Mouse (Mus musculus): ENCODE results near the gene Ccdc136.

Ccdc136 gene

DNA sequence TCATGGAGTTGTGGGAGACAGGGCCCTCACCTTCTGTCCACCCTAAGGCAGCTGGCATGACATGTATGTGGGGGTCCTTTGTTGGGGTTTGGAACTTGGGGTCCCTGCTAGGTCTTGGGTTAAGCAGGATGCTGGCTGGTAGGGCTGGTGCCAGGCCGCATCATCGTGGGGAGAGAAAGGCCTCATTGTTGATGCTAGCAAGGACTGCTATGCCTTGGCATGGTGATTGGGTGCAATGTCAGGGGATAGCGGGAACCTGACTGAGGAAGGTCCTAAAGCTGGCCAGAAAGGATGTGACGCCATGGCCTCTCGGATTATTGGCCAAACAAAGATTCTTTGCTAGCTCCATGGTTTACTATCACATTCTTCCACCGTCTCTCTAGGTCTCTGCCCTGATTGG lies 43.7 kb downstream of the Ccdc136 start:
- WGBS = 82% methylated on average over 6 of the region's 6 CpGs

DNA sequence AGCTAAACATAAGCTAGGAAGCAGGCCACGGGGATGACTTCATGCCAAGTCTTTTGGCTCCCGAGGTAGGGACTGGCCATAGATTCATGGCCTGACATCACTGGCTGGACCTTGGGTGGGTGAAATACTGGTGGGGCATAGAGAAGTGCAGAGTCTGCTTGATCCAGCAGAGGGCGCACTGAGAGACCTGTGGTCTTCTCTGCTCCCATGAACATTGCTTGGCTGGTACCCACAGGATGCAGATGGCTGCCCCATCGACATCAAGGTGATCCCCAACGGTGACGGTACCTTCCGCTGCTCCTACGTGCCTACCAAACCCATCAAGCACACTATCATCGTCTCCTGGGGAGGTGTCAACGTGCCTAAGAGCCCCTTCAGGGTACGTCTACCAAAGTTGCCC lies 48.7 kb downstream of the Ccdc136 start:
- 79% methylated on average over 11 of the region's 11 CpGs for WGBS

DNA sequence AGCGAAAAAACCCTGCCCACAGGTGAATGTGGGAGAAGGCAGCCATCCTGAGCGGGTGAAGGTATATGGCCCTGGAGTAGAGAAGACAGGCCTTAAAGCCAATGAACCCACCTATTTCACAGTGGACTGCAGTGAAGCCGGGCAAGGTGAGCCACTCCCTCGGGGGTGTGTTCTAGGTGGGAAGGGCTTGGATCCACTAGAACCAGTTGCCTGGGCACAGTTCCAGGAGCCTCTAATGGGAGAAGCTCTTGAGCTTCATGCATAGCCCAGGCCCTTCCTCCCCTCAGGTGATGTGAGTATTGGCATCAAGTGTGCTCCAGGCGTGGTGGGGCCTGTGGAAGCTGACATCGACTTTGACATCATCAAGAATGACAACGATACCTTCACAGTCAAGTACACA lies 49.2 kb downstream of the Ccdc136 start:
- WGBS = 94% methylated on average over 7 of the region's 7 CpGs

DNA sequence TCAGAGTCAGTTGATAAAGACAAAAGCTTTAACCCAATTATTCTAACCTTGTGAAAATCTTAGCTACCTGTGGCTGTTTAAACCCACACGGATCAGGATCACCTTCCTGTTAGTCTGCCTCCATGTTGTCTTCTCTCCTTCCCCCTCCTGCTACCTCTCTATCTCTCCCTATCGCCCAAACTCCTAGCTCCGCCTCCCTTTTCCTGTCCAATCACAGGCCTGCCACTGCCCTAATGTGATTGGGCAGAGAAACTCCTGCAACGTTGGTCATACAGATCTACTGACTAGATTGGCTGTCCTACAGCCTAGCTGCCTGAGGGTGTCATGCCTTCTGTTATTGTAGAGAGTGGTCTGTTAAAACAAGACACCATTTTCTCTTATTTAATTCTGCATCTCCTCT lies 53.7 kb downstream of the Ccdc136 start:
- 44% methylated on average over 4 of the region's 4 CpGs for WGBS

DNA sequence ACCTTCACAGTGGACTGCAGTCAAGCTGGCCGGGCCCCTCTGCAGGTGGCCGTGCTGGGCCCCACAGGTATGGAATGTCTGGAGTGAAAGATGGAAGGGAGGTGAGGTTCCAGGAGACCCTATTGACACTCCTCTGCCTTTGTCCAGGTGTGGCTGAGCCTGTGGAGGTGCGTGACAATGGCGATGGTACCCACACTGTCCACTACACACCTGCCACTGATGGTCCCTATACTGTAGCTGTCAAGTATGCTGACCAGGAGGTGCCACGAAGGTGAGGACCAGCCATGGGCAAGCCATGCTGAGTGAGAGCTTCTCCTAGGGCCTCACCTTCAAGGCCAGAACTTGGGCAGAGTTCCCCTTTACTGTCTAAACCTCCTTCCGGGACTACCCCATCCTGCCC lies 54.6 kb downstream of the Ccdc136 start:
- WGBS = 94% methylated on average over 6 of the region's 6 CpGs

DNA sequence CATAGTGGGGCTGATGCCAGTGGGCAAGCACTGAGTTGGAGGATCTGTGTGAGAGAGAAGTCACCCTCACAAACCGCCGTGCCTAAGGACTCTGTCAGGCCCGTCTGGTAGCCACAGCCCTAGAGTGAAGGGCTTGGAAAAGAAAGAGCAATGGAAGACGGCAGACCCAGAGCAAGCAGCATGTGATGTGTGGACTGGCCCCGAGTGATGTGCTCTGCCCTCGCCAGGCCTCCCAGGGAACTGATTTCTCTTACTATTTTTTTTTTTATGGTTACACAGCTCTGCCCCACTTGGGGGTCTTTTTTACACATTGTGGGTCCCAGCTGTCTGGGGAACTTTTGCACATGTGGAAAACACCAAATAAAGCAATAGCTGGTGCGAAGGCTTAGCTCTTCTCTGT lies 65.4 kb downstream of the Ccdc136 start:
- 69% methylated on average over 7 of the region's 7 CpGs for WGBS

DNA sequence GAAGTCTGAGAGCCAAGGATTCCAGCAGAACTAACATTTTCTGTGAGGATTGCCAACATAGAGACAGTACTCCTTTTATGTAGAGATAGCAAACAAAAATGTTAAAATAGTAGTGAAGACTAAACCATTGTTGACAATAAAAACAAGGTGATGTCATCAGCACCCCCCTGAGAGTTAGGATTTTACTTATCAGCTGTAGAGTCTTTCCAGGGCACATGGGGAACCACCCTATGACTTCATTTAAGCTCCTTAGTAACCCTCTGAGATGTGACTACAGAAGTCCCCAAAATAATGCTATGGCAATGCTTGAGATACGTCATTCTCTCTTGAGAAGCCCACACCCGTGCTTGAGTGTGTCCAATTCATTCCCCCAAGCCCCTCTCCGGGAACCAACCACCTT lies 67.3 kb downstream of the Ccdc136 start:
- WGBS = 89% methylated on average over 3 of the region's 3 CpGs

DNA sequence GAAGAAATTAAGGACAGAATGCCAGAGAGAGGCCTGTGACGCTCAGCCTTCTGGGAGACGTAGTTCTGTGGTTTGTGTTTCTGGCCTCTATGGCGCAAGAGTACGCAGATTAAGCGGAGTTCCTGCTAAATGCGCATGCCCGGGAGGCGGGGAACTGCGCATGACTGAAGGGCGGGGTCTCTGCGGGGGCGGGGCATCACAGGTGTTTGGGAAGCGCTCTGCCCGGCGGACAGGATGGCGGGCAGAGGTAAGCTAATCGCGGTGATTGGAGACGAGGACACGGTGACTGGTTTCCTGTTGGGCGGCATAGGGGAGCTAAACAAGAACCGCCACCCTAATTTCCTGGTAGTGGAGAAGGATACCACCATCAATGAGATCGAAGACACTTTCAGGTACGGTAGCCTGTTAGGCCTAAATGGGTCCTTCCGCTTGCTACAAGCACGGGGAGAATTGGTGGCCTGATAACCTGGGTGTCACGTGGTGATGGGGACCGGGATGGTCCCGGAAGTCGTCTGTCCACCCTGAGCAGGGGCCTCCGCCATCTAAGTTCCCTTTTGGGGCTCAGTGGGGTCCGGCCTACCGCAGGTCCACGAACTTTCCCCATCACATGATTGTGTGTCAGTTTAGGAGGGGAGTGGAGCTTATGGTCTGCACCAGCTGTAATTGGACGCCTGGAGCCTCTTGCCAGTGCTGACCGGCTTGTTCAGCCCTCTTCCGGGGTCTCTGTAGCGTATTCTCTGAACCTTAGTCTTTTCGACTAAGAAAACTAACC lies 71.7 kb downstream of the Ccdc136 start, which contains the start of gene Atp6v1f:
Gene Atp6v1f (plus strand): TSS at position 136 of the 772 bp plus-strand sequence.
- WGBS = under 1% methylated on average over 39 of the region's 39 CpGs

DNA sequence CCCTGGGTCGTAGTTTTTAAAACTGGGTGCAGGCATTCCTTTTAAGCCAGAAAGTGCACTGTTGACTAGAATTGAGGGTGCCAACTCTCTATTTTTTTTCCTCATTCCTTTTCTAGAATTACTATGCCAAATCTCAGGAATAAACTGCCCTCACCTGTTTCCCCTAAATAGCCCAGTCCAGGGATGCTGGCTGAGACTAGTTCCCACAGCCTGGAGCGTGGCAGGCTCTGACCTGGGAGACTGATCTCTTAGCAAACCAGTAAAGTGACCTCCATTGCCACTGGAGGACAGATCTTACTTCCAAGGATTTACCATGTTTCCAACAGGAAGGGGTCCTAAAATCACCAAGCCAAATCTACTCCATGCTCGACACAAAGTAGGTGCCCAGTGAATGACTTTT lies 72.7 kb downstream of the Ccdc136 start:
- WGBS = 84% methylated on average over 3 of the region's 3 CpGs

DNA sequence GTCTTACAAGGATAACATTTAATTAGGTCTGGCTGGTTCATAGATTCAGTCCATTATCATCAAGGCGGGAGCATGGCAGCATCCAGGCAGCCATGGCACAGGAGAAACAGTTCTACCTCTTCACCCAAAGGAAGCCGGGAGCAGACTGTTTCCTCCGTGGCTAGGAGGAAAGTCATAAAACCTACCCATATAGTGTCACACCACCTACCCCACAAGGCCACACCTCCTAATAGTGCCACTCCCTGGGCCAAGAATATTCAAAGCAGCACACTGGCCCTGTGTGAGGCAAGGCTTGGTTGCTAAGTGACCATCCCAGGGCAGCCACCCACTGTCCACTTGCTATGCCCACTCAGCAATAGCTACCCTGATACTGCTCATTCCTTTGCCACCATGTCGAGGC lies 75.0 kb downstream of the Ccdc136 start, which contains the start of gene Atp6v1fnb:
Gene Atp6v1fnb (plus strand): TSS at position 301 of the 400 bp plus-strand sequence.
- WGBS = 95% methylated on average over 4 of the region's 4 CpGs

DNA sequence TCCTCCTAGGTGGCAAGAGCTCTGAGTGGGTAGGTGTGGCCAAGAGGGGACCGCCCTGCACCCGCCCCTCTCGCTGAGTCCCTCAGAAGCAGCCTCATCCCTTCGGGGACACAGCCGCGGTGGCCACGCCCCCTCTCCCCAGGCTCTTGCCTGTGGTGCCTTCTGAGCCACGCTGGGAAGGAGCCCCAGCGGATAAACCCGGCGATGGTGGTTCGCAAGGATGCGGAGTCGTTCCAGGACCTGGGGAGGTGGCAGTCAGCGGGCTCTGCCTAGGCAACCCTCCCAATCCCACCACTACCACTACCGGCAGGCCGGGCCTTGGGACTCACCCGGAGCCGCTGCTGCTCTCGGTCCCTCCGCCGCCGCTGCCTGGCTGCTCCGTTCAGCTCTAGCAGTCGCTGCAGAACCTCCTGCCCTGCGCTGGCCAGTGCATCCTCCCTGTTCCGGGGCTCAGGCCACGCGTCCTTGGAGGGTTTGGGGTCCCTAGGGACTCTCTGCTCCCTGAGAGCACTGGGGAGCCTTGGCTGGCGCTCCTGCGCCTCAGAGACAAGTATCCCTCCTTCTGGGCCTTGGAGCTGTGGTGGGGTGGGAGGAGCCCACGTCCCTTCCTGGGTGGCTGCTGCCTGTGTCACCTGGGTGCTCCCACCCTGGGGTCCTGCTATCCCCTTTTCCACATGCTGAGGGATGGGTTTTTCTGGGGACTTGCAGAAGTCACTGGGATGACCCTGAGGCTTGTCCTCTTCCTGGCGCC lies 78.0 kb downstream of the Ccdc136 start:
- WGBS = 7% methylated on average over 33 of the region's 33 CpGs

DNA sequence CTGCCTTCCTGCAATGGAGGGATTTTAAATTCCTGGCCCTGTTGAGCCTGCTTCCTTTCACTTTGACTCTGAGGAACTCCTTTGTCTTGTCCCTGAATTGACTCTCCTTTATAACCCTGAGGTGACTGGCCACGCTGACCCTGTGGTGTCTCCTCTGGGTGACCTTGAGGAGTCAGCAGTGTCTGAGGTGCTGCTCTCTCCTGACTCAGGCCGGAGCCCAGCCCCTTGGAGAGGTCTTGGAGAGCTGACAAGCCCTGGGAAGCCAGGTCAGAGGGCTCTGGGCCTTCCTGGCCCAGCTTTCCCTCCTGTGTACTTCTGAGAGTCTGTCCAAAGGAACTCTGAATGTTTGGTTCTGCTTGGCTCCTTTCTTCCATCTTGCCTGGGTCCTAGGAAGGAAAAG lies 78.6 kb downstream of the Ccdc136 start:
- 74% methylated on average over 2 of the region's 2 CpGs for WGBS

Measured in cerebral cortex, adult 2 months (tissue).